Mouse (Mus musculus) small intestine, adult 2 months (tissue): ENCODE measurements around the gene Snx7.

Experiments used
- CTCF ChIP-seq: fragments of 200-500 bp; IDR thresholded peaks from 2 replicates; pipeline ENCODE4 v1.5.1; 2012; ENCODE audit warnings: low read depth, mild to moderate bottlenecking, control low read depth, inconsistent platforms, low read length, moderate library complexity, mixed read lengths; ENCODE audit not compliant: insufficient replicate concordance, insufficient read length; ENCODE audit errors: extremely low read depth
- POLR2A ChIP-seq: fragments of 200-500 bp; IDR thresholded peaks from 2 replicates; pipeline ENCODE4 v1.6.1; 2012; ENCODE audit warnings: low read depth, mild to moderate bottlenecking, control low read depth, inconsistent platforms, low read length, moderate library complexity

- TF ChIP-seq CTCF (no peak), POLR2A (no peak)
Measured at GRCm38 (mm10) chr3:117862951-117863350, 5.8 kb downstream of the Snx7 start.
